Mouse (Mus musculus) small intestine, adult 2 months (tissue): ENCODE data around the gene Abcg5. TPM values are rescaled to one million over a fixed set of nuclear protein-coding genes. Genes with fewer than 3 reads are reported as not detected.

Source experiments
- H3K27ac ChIP-seq: fragments of 200-500 bp; 2 replicates; pipeline ENCODE4 v1.5.1; 2012; ENCODE audit warnings: low read depth, low read length, control low read depth, inconsistent platforms; ENCODE audit not compliant: insufficient read depth
- H3K27me3 ChIP-seq: fragments of 200-500 bp; 2 replicates; pipeline ENCODE4 v1.6.1; 2012; ENCODE audit warnings: mild to moderate bottlenecking, moderate library complexity, low read length, inconsistent platforms; ENCODE audit not compliant: control insufficient read depth, insufficient read depth
- H3K36me3 ChIP-seq: fragments of 200-500 bp; 2 replicates; pipeline ENCODE4 v1.6.1; 2012; ENCODE audit warnings: mild to moderate bottlenecking, low read length, control low read depth, inconsistent platforms; ENCODE audit not compliant: control insufficient read depth, insufficient read depth
- H3K4me1 ChIP-seq: fragments of 200-500 bp; 2 replicates; pipeline ENCODE4 v1.6.1; 2012; ENCODE audit warnings: low read length, inconsistent platforms, mixed read lengths; ENCODE audit not compliant: control insufficient read depth, insufficient read depth, insufficient read length
- H3K4me3 ChIP-seq: fragments of 200-500 bp; 2 replicates; pipeline ENCODE4 v1.5.1; 2012; ENCODE audit warnings: low read depth, mild to moderate bottlenecking, control low read depth, inconsistent platforms, low read length, moderate library complexity
- CTCF ChIP-seq: fragments of 200-500 bp; IDR thresholded peaks from 2 replicates; pipeline ENCODE4 v1.5.1; 2012; ENCODE audit warnings: low read depth, mild to moderate bottlenecking, control low read depth, inconsistent platforms, low read length, moderate library complexity, mixed read lengths; ENCODE audit not compliant: insufficient replicate concordance, insufficient read length; ENCODE audit errors: extremely low read depth
- POLR2A ChIP-seq: fragments of 200-500 bp; IDR thresholded peaks from 2 replicates; pipeline ENCODE4 v1.6.1; 2012; ENCODE audit warnings: low read depth, mild to moderate bottlenecking, control low read depth, inconsistent platforms, low read length, moderate library complexity
- WGBS: fragments of 180-500 bp; shearing (Covaris S2); methylation state at CpG from one replicate; pipeline ENCODE4 v1.1.7; 2018; 5-methylcytosine and 5-hydroxymethylcytosine counted together
- polyA plus RNA-seq: library from polyadenylated mRNA; depleted of rRNA; stranded (reverse); fragments of >200 nt; gene quantifications from 2 replicates; pipeline ENCODE4 v1.2.3, GENCODE M21; 2012

Gene Abcg5
- polyA plus RNA-seq, 1 experiment, result 335 TPM

DNA sequence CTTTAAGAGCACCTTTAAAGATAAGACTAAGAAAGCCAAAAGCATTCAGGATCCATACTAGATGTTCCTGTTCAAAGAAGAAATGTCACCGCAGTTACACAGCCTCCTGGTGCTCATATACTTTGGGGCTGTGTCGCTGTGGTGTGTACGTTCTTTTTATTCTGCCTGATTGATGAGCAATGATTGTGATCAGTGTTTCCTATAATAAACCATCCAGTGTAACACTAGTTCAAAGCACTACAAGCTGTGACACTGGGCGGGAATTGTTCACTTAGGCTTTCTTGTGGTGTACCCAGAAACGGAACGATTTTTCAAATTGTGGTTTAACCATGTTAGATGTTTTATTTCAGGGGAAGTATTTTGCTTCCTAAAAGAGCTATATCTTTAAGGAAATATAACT is 51.0 kb downstream of the Abcg5 start:
- Histone ChIP-seq H3K27ac (no peak overlapping the region), H3K4me1 (no peaks in the 10 kb centered on the region), H3K36me3 (no peaks in the 10 kb centered on the region), H3K27me3 (no peaks in the 10 kb centered on the region), H3K4me3 (no peak overlapping the region)
- 87% methylated on average over 6 of the region's 6 CpGs for WGBS
- TF ChIP-seq CTCF, result no peak
- TF ChIP-seq POLR2A, result no peak

DNA sequence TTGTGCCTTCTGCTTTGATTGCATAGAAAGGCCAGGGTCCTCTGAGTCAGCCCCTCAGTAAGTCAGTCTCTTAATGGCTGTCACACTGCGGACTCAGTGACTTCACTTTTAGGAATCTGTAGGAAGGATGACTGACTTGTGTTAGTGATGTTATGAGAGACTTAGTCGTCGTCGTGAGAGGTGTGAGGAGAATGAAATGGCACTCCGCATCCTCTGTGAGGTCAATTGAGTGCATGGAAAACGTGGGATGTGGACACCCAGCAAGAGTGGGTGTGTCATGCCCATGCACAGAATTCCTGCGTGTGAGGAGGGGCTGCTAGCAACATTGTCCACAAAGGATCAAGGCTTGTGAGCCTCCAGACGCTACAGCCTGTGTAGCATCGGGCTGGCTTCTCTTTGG is 54.2 kb downstream of the Abcg5 start:
- Histone ChIP-seq H3K36me3 (no peaks in the 10 kb centered on the region), H3K27me3 (no peaks in the 10 kb centered on the region), H3K27ac (no peak overlapping the region), H3K4me3 (no peak overlapping the region), H3K4me1 (no peaks in the 10 kb centered on the region)
- WGBS, result 87% methylated on average over 9 of the region's 9 CpGs
- TF ChIP-seq CTCF (no peak), POLR2A (no peak)

DNA sequence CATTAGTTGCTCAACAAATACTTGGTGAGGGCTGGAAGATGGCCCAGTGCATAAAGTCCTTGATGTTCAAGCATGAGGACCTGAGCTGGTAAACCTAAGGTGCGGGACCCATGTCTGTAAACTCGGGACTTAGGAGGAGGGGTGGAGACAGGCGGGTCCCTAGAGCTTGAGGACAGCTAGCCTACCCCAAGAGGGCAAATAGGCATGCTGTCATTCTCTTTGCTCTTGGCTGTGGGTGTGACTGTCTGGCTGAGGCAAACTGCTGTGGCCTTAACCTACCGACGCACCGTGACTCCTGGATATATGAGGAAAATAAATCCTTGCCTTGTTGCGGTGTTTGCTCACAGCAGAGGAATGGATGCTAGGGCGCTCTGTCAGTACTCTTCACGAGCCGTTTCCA is 55.1 kb downstream of the Abcg5 start:
- H3K36me3 ChIP-seq, result no peaks in the 10 kb centered on the region
- H3K27ac ChIP-seq, result no peak overlapping the region
- no peak overlapping the region for H3K4me3 ChIP-seq
- TF ChIP-seq CTCF (no peak), POLR2A (no peak)
- H3K27me3 ChIP-seq, result no peaks in the 10 kb centered on the region
- H3K4me1 ChIP-seq, result no peaks in the 10 kb centered on the region
- WGBS, result 82% methylated on average over 10 of the region's 10 CpGs

DNA sequence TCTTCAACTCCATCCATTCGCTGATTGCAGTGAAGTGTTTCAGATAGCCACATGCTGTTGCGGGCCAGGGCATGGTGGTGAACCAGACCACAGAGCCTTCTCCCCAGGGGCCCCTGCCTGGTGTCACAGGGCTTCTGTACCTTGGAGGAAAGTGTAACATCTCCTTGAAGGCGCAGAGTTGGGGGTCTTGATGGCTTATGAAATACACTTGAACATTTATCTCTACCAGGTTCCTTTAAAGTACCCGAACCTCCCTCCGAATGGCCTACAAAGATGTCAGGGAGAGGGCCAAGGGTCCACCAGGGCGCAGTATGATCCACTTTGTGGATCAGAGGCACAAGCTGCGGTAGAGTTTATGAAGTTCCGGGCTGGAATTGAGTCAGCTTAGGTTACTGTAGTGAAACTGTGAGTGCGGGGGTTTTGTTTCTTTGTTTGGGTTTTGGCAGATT is 55.9 kb downstream of the Abcg5 start:
- WGBS, result 50% methylated on average over 9 of the region's 9 CpGs
- Histone ChIP-seq H3K27me3 (no peaks in the 10 kb centered on the region), H3K4me1 (no peaks in the 10 kb centered on the region), H3K27ac (no peak overlapping the region), H3K4me3 (no peak overlapping the region), H3K36me3 (no peaks in the 10 kb centered on the region)
- no peak for TF ChIP-seq CTCF
- no peak for TF ChIP-seq POLR2A

DNA sequence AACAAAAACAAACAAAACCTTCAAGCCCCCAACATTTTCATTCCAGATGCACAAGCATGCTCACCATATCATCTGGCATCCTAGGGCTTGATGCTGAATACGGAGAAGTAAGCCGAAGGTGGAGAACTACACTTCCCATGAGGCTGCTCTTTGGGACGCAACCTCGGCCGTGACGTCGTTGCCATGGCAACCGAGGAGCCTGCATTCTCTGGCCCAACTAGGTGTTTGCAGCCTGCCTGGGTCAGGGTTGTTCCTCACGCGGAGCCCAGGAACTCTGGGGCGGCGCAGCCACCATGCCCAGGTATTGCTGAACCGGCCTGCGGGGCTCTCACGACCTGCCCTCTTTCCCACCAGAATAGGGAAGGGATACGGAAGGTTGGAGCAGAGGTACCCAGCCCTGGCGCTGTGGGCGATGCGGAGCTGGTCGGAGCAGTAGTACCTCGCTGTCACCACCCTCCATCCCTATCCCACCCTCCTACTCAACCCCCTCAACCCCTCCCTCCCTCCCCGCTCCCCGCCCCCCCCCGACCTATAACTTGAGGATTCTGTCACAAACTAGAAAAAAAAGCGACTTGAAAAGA is 56.4 kb downstream of the Abcg5 start, which contains the start of gene Dync2li1:
Dync2li1 (plus strand) TSS at position 221 of the 581 bp plus-strand sequence.
- H3K27ac ChIP-seq, result no peak within 1 kb of the TSS
- TF ChIP-seq POLR2A (no peak), CTCF (no peak)
- no peaks in the 10 kb centered on the region for H3K4me1 ChIP-seq
- H3K4me3 ChIP-seq, result peak within 1 kb of the TSS; percentile 61
- no peaks in the 10 kb centered on the region for H3K36me3 ChIP-seq
- H3K27me3 ChIP-seq, result no peaks in the 10 kb centered on the region
- 1% methylated on average over 23 of the region's 25 CpGs for WGBS

DNA sequence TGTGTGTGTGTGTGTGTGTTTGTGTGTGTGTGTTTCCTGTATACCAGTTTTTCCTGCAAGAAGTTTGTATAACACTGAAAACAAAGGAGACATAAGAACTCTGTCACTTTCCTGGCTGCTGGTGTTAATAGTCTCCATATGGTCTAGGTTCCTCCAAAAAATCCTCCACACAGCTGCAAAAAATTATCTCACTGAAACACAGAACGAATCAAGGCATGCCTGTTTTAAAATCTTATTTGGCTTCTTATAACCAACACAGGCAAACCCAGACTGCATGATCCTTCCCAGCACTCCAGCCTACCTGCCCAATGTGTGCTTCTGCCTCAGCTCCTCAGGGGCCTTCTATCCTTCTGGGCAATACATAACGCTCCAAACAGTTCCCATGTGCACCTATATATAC is 59.9 kb downstream of the Abcg5 start:
- no peaks in the 10 kb centered on the region for H3K36me3 ChIP-seq
- H3K27me3 ChIP-seq, result no peaks in the 10 kb centered on the region
- H3K4me1 ChIP-seq, result no peaks in the 10 kb centered on the region
- no peak overlapping the region for H3K4me3 ChIP-seq
- TF ChIP-seq POLR2A, result no peak
- TF ChIP-seq CTCF, result no peak
- 78% methylated on average over 2 of the region's 2 CpGs for WGBS
- H3K27ac ChIP-seq, result no peak overlapping the region

DNA sequence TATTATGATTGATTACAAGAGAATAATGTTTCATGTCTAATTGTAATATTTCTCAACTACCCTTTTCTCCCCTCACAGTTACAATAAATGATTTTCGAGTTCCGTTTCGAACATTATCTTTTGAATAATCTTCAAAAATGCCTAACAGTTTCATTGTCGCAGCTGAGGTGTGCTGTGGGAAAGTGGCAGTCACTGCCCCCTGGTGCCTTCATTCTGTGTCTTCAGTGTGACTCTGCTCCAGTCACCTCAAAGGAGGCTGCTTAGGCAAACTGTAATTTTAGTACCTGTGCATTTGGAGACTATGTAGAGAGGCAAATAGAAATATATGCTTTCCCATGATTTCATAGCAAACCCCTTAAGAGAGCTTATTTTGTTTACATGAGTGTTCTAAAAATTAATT is 60.8 kb downstream of the Abcg5 start:
- no peaks in the 10 kb centered on the region for H3K4me1 ChIP-seq
- H3K27ac ChIP-seq, result no peak overlapping the region
- TF ChIP-seq CTCF, result no peak
- TF ChIP-seq POLR2A, result no peak
- H3K4me3 ChIP-seq, result no peak overlapping the region
- WGBS, result 83% methylated on average over 4 of the region's 4 CpGs
- H3K36me3 ChIP-seq, result no peaks in the 10 kb centered on the region
- H3K27me3 ChIP-seq, result no peaks in the 10 kb centered on the region
